Mouse (Mus musculus) intestine, embryonic 15.5 days (tissue): ENCODE measurements at regions not wholly inside any gene's neighbourhood (a gene's known extent, or its start where the extent isn't known, plus 50 kb on each side); places are given as distances from the start of the nearest gene placed in this dataset.
A peak's percentile ranks its signal among the peaks of the same experiment; 100 is the strongest.

Experiments used
- ATAC-seq: fragments of 200-750 bp; cut with Nextera tagmentation; 2 replicates; pipeline ENCODE4 v1.8.0; 2017; ENCODE audit warnings: moderate TSS enrichment, moderate library complexity
- H3K27ac ChIP-seq: fragments of 300-500 bp; sonication (generic); 2 replicates; pipeline ENCODE4 v1.5.1; 2015; ENCODE audit warnings: mild to moderate bottlenecking, inconsistent platforms
- H3K27me3 ChIP-seq: fragments of 300-500 bp; sonication (generic); replicated peaks from 2 replicates; pipeline ENCODE4 v1.6.1; 2015; ENCODE audit warnings: inconsistent platforms
- H3K36me3 ChIP-seq: fragments of 300-500 bp; sonication (generic); 2 replicates; pipeline ENCODE4 v1.6.1; 2015; ENCODE audit warnings: inconsistent platforms
- H3K4me1 ChIP-seq: fragments of 300-500 bp; sonication (generic); replicated peaks from 2 replicates; pipeline ENCODE4 v1.6.1; 2015; ENCODE audit warnings: inconsistent platforms
- H3K4me2 ChIP-seq: fragments of 300-500 bp; sonication (generic); replicated peaks from 2 replicates; pipeline ENCODE4 v1.6.1; 2015; ENCODE audit warnings: mild to moderate bottlenecking, inconsistent platforms
- H3K4me3 ChIP-seq: fragments of 300-500 bp; sonication (generic); replicated peaks from 2 replicates; pipeline ENCODE4 v1.5.1; 2015; ENCODE audit warnings: inconsistent platforms
- H3K9ac ChIP-seq: fragments of 300-500 bp; sonication (generic); 2 replicates; pipeline ENCODE4 v1.6.1; 2015; ENCODE audit warnings: inconsistent platforms
- H3K9me3 ChIP-seq: fragments of 300-500 bp; sonication (generic); 2 replicates; pipeline ENCODE4 v1.6.1; 2016; ENCODE audit warnings: inconsistent platforms
- WGBS: fragments of 180-500 bp; shearing (Covaris S2); methylation state at CpG from one replicate; pipeline ENCODE4 v1.1.7; 2015; 5-methylcytosine and 5-hydroxymethylcytosine counted together

DNA sequence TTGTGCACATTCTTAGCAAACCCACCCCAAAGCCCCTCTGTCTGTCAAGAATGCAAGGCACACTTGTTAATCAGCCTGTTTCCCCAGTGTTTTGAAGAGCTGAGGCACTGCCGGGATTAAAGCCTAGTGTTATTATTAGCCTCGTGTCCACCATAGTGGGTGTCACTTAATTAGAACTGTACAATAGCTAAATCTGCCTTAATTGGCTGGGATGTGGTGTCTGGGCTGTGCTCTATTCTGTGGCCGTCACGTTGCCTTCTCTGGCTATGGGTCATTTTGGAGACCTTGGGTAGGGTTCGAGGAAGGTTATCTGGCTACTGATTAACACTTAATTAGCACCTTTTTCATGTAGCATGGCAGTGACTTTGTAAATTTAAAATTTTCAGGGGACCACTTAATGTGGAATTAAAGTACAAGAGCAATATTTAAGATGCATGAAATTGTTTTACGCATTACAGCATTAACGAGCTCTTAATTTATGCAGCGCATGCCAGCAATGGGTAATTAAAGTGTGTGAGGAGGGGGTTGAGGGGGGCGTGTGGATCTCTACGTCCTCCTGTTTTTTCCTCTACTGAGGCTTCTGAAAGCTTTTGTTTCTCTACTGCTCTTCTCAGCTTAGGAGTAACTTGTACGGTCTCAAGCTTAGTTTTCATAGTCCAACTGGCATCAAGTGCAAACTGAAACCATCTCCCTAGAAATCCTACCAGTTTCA is 124.5 kb upstream of the Atp6ap2 start:
- H3K27ac ChIP-seq: no peak overlapping the region
- 77% methylated on average over 11 of the region's 11 CpGs for WGBS
- no peaks in the 10 kb centered on the region for H3K9me3 ChIP-seq
- no peak overlapping the region for H3K9ac ChIP-seq
- no peak overlapping the region for H3K4me2 ChIP-seq
- H3K36me3 ChIP-seq: no peaks in the 10 kb centered on the region
- 0 out of 2 replicates have a peak, but pooled peaks cover 3% of the 10 kb centered on the region for H3K27me3 ChIP-seq
- no peak for ATAC-seq
- H3K4me1 ChIP-seq: 0 out of 2 replicates have a peak, but pooled peaks cover 4% of the 10 kb centered on the region
- no peak overlapping the region for H3K4me3 ChIP-seq

DNA sequence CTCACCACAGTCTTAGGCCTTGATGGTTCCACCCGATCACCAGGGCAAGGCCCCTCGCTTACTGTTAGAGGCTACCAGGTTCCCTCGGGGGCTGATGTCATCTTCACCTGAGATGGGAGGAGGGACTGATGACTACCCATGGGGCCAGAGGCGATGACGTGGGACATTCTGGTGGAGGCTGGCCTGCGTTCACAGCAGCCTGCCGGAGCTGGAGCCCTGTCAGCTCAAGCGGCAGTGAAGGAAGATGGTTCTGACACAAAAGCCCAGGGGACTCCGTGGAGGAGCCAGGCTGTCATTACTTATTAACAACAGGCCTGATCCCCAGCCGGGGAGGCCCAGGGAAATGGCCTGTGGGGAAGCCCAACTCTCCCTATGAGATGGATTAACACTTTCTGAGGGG is 121.3 kb upstream of the Atp6ap2 start:
- Histone ChIP-seq H3K36me3 (no peaks in the 10 kb centered on the region), H3K4me3 (no peak overlapping the region), H3K27ac (peak overlapping the region; percentile 36; the same call in 1 of the 2 replicates), H3K9me3 (no peaks in the 10 kb centered on the region), H3K27me3 (0 out of 2 replicates have a peak, but pooled peaks cover 3% of the 10 kb centered on the region), H3K9ac (no peak overlapping the region), H3K4me1 (0 out of 2 replicates have a peak, but pooled peaks cover 4% of the 10 kb centered on the region), H3K4me2 (no peak overlapping the region)
- 52% methylated on average over 10 of the region's 10 CpGs for WGBS
- ATAC-seq: no peak

DNA sequence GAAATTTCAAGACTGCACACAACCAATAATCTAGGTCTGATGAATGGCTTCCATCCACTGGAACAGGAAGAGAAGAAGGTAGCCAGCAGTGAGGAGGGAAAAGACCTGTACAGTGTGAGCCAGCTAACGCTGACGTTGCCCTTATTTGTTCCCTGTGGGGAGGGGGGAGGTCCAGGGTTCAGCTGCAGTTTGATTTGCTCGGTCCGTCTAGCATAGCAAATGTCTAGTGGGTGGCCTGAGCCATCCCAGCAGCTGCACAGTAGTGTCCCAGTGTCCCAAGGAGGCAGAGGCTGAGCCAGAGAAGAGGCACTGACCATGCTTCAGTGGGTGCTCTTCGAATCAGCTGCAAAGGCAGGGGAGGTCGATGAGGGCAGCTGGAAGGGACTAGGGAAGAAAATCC is 120.7 kb upstream of the Atp6ap2 start:
- peak overlapping the region; percentile 44; the same call in 1 of the 2 replicates for H3K27ac ChIP-seq
- H3K4me1 ChIP-seq: 0 out of 2 replicates have a peak, but pooled peaks cover 4% of the 10 kb centered on the region
- no peaks in the 10 kb centered on the region for H3K9me3 ChIP-seq
- WGBS: 30% methylated on average over 6 of the region's 6 CpGs
- peak; percentile 53; the same call in 1 of the 2 replicates for ATAC-seq
- H3K9ac ChIP-seq: no peak overlapping the region
- H3K4me2 ChIP-seq: no peak overlapping the region
- H3K27me3 ChIP-seq: 0 out of 2 replicates have a peak, but pooled peaks cover 3% of the 10 kb centered on the region
- H3K36me3 ChIP-seq: no peaks in the 10 kb centered on the region
- no peak overlapping the region for H3K4me3 ChIP-seq

DNA sequence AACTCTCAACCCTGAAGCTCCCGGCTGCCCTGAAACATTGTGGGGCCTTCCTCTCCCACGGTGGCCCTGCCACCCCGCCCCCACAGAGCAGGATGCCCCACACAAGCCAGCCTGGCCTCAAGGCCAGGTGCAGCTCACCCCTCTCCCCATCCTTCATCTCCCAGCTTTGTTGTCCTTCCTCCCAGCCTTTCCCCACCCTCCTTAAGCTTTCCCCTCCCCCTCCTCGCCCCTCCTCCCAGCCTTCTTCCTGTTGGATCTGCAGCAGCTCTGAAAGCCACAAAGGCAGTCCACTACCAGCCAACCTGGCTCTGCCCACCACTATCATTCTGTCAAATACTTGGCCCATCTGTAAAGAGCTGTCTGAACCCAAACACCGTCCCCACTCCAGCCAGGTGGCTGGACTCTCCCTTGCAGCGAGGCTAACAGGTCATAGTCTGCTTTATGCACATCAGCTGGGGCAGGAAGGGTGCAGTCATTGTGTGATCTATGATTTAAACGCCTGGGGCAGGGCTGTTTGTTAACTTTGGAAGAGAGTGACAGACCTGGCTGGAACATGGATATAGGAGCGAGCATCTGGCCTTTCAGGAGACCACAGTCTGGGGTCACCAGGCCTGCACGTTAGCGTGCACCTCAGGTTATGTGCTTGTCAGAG is 119.9 kb upstream of the Atp6ap2 start:
- Histone ChIP-seq H3K9me3 (no peaks in the 10 kb centered on the region), H3K4me2 (no peak overlapping the region), H3K36me3 (no peaks in the 10 kb centered on the region), H3K27ac (0 out of 2 replicates have a peak overlapping the region, but pooled peaks have one; percentile 44), H3K27me3 (0 out of 2 replicates have a peak, but pooled peaks cover 3% of the 10 kb centered on the region), H3K4me3 (no peak overlapping the region), H3K9ac (no peak overlapping the region), H3K4me1 (0 out of 2 replicates have a peak, but pooled peaks cover 4% of the 10 kb centered on the region)
- peak; percentile 41; the same call in 1 of the 2 replicates for ATAC-seq
- 46% methylated on average over 10 of the region's 10 CpGs for WGBS

DNA sequence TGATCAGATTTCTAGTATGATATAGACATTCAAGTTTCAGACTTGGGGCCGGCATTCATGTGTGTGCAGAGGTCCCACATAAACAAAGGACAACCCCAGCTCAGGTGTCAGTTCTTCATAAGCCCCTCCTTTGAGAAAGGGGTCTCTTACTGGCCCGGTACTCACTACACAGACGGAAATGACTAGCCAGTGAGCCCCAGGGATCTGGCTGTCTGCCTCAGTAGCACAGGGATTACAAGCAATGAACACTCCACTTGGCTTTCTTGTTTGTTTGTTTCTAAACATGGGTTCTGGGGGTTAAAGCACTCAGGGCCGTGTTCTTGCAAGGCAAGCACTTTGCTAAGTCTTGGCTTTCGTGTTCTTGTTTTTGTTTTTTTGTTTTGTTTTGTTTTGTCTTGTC is 115.3 kb upstream of the Atp6ap2 start:
- Histone ChIP-seq H3K9ac (no peak overlapping the region), H3K36me3 (no peaks in the 10 kb centered on the region), H3K4me2 (no peak overlapping the region), H3K27me3 (no peaks in the 10 kb centered on the region), H3K4me1 (no peaks in the 10 kb centered on the region), H3K4me3 (no peak overlapping the region), H3K27ac (no peak overlapping the region), H3K9me3 (no peaks in the 10 kb centered on the region)
- WGBS: 81% methylated on average over 5 of the region's 5 CpGs
- no peak for ATAC-seq

DNA sequence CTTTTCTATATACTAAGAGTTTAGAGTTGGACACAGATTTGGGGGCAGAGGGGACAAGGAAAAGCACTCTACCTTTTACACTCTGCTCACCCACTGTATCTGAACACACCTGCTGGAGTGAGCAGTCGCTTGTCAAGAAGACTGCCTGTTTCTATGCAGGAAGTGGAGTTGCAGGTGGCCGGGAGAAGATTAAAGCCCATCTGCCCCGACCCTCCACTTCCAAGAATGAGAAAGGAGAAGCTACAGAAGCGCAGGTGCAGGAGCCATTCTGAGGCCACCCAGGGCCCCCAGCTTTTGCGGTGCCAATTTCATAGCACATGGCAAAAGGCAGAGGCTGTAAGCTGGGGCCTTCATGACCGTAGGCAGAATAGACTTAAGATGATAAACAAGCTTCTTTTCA is 108.4 kb upstream of the Atp6ap2 start:
- H3K27me3 ChIP-seq: no peaks in the 10 kb centered on the region
- no peak overlapping the region for H3K4me3 ChIP-seq
- 82% methylated on average over 6 of the region's 6 CpGs for WGBS
- no peak overlapping the region for H3K27ac ChIP-seq
- H3K4me1 ChIP-seq: no peaks in the 10 kb centered on the region
- no peak for ATAC-seq
- H3K36me3 ChIP-seq: no peaks in the 10 kb centered on the region
- no peaks in the 10 kb centered on the region for H3K9me3 ChIP-seq
- no peak overlapping the region for H3K9ac ChIP-seq
- H3K4me2 ChIP-seq: no peak overlapping the region

DNA sequence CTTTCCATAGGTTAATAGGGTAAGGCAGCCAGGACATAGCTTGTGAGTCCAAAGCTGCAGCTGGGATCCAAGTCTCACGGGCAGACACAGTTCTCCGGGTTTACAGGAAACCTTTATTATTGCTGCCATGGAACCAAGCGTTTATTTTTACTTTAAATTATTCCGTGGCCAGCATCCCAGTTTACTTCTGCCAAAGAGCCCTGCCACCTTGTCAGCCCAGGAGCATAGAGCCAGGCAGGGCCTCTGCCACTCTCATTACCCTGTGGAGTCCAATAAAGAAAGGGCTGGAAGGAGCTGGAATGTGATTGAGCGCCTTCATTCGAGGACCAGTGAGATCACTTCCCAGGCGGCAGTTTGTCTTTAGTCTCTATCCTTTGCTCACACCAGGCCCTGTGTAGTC is 96.6 kb upstream of the Atp6ap2 start:
- ATAC-seq: no peak
- no peak overlapping the region for H3K4me3 ChIP-seq
- no peaks in the 10 kb centered on the region for H3K36me3 ChIP-seq
- H3K9me3 ChIP-seq: no peaks in the 10 kb centered on the region
- H3K9ac ChIP-seq: no peak overlapping the region
- H3K4me2 ChIP-seq: no peak overlapping the region
- H3K4me1 ChIP-seq: no peaks in the 10 kb centered on the region
- no peaks in the 10 kb centered on the region; the same call in 1 of the 2 replicates for H3K27me3 ChIP-seq
- WGBS: 76% methylated on average over 7 of the region's 7 CpGs
- H3K27ac ChIP-seq: no peak overlapping the region

DNA sequence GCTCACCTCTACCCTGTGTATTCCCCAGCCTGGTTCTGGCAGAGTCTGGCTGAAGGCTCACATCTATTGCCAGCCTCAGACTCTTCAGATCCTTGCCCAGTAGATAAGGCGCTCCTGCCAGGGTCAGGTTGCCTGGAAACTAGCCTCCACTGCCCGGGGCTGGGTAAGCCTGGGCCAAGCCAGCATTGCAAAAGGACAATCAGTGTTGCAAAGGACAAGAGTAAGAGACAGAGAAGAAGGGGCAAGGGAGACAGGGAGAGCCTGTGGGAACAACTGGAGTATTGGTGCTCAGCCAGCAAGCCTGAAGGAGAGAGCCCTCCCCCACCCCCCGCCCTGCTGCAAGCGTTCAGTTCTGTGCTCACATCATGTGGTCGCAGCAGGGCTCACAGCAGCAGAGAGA is 94.4 kb upstream of the Atp6ap2 start:
- Histone ChIP-seq H3K4me1 (no peaks in the 10 kb centered on the region), H3K4me3 (no peak overlapping the region), H3K36me3 (no peaks in the 10 kb centered on the region), H3K27ac (no peak overlapping the region), H3K9me3 (no peaks in the 10 kb centered on the region), H3K4me2 (no peak overlapping the region), H3K9ac (no peak overlapping the region), H3K27me3 (no peaks in the 10 kb centered on the region; the same call in 1 of the 2 replicates)
- ATAC-seq: no peak
- WGBS: 60% methylated on average over 5 of the region's 5 CpGs

DNA sequence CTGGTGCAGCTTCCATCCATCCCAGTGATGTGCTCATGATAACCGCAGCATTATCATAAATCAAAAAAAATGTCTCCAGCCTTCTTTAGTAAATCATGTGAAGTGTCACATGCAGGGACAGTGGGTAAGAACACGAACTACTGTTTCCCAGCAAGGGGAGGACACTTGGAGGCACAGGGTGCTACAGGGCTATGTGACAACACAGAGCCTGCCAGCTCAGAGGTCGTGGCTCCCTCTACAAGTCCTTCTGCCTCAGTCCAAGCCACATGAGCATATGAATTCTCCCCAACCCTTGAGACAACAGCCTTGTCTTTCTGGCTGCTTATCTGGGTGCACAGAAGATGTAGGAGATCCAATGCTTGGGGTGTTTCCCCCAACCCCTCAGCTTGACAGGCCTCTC is 93.7 kb upstream of the Atp6ap2 start:
- WGBS: 60% methylated on average over 3 of the region's 3 CpGs
- no peak overlapping the region for H3K9ac ChIP-seq
- no peak overlapping the region for H3K27ac ChIP-seq
- H3K4me2 ChIP-seq: no peak overlapping the region
- no peaks in the 10 kb centered on the region; the same call in 1 of the 2 replicates for H3K27me3 ChIP-seq
- no peaks in the 10 kb centered on the region for H3K36me3 ChIP-seq
- ATAC-seq: no peak
- no peak overlapping the region for H3K4me3 ChIP-seq
- no peaks in the 10 kb centered on the region for H3K9me3 ChIP-seq
- H3K4me1 ChIP-seq: no peaks in the 10 kb centered on the region

DNA sequence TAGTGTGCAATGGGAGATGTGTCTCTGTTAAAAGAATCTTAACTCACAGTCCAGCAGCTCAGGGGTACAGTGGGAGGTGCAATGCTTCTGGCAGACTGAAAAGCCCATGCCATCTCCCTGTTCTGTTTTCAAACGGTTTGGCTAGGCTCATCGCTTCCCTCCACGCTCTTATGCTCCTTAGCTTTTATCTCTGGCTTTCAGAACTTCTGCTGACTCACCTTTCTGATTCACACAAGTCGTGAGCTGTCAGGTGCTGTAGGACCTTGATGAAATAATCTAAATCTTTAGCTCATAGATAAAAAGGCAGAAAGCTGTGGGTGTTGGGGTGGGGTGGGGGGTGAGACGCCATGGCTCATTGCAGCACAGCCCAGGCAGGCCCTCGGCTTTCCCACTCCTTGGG is 93.1 kb upstream of the Atp6ap2 start:
- Histone ChIP-seq H3K27me3 (no peaks in the 10 kb centered on the region; the same call in 1 of the 2 replicates), H3K4me1 (no peaks in the 10 kb centered on the region), H3K36me3 (no peaks in the 10 kb centered on the region), H3K9ac (no peak overlapping the region), H3K4me3 (no peak overlapping the region), H3K4me2 (no peak overlapping the region), H3K27ac (no peak overlapping the region), H3K9me3 (no peaks in the 10 kb centered on the region)
- WGBS: 73% methylated on average over 6 of the region's 6 CpGs
- ATAC-seq: no peak

DNA sequence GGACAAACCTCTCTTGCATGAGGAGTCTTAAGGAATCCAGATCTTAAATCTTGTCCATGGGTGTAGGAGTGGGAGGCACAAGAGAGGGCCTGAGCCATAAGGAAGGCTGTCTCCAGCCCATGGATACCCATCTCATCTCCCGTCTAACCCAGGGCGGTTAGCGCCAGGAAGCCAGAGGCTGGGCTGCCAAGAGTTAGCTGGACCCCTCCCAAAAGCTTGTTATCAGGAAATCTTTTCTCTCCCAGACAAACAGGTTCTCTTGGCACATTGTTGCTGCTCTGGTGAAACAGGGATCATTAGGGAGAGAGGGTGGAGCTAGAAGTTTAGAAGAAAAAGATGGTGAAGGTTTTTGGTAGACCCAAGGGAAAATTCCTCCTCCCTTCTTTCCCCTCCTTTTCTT is 87.0 kb upstream of the Atp6ap2 start:
- Histone ChIP-seq H3K27me3 (no peaks in the 10 kb centered on the region), H3K4me2 (no peak overlapping the region), H3K4me1 (no peaks in the 10 kb centered on the region), H3K36me3 (no peaks in the 10 kb centered on the region), H3K9me3 (no peaks in the 10 kb centered on the region), H3K27ac (no peak overlapping the region), H3K4me3 (no peak overlapping the region), H3K9ac (no peak overlapping the region)
- no peak for ATAC-seq
- 80% methylated on average over 3 of the region's 3 CpGs for WGBS

DNA sequence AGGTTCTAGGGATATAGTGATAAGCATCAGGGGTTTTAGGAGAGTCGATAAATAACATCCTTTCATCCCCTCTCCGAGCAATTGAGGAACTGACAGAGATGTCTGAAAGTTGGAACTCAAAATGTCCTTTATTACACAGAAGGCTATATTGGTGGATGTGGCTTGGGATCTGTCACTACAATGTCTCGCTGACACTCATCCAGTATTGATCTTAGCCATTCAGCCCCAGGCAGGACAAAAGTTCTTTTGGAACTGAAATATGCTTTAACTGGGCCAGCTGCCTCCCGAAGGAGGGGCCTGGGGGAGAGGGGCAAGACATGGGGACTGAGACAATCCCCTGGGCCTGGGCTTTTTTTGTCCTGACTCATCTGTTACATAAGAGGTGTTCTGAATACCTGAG is 85.2 kb upstream of the Atp6ap2 start:
- Histone ChIP-seq H3K4me1 (no peaks in the 10 kb centered on the region), H3K4me3 (no peak overlapping the region), H3K9ac (no peak overlapping the region), H3K36me3 (no peaks in the 10 kb centered on the region), H3K4me2 (no peak overlapping the region), H3K27me3 (no peaks in the 10 kb centered on the region), H3K27ac (no peak overlapping the region), H3K9me3 (no peaks in the 10 kb centered on the region)
- WGBS: 75% methylated on average over 4 of the region's 4 CpGs
- no peak for ATAC-seq
